Mouse (Mus musculus) embryonic fibroblast, embryonic 13.5 days (primary cell): ENCODE results near the gene Sycn.

Experiments used
- CTCF ChIP-seq: IDR thresholded peaks from 2 replicates; pipeline ENCODE4 v1.5.1; 2011; ENCODE audit warnings: mild to moderate bottlenecking, control low read depth, low read length, moderate library complexity, borderline replicate concordance; ENCODE audit not compliant: insufficient read depth
- POLR2A ChIP-seq: IDR thresholded peaks from 2 replicates; pipeline ENCODE4 v1.6.1; 2011; ENCODE audit warnings: low read depth, mild to moderate bottlenecking, control low read depth, low read length, moderate library complexity

DNA sequence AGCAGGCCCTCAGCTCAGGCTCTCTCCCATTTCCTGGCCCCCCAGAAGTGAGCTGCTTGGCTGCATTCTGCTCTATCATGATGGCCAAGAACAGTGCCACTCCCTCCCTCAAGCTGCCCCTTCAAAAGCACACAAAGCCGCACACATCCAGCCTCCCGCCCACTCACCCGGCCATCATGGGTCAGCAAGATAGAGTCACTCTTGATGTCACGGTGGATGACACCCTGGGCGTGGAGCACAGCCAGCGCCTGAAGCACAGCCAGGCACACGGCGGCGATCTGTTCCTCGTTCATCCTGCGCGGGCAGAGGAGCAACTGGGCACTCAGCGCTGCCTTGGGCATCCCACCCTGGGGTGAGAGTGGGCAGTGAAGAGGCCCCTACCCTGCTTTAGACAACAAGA lies 21.7 kb downstream of the Sycn start:
- TF ChIP-seq CTCF (no peak), POLR2A (no peak)
